Mouse (Mus musculus): ENCODE data around the gene Parl. TPM values are rescaled to one million over a fixed set of nuclear protein-coding genes. Genes with fewer than 3 reads are reported as not detected.
A peak's percentile ranks its signal among the peaks of the same experiment; 100 is the strongest.

Gene Parl
- polyA plus RNA-seq, 1 experiment = 87.9 TPM

GRCm38 (mm10) chr16:20280238-20280637, 21.9 kb downstream of the Parl start:
- Histone ChIP-seq H3K27ac (ENCODE audit: insufficient read depth, low read length) (no peak overlapping the region), H3K27me3 (ENCODE audit: control insufficient read depth, insufficient read depth, low read length, poor library complexity, severe bottlenecking) (no peaks in the 10 kb centered on the region), H3K9ac (ENCODE audit: low read depth, poor library complexity, severe bottlenecking) (no peak overlapping the region), H3K9me3 (replicated peaks; ENCODE audit: control insufficient read depth, insufficient read depth, low read length, poor library complexity, severe bottlenecking) (no peaks in the 10 kb centered on the region), H3K36me3 (ENCODE audit: control insufficient read depth, insufficient read depth, low read length, poor library complexity, severe bottlenecking) (peaks cover 42% of the 10 kb centered on the region), H3K4me1 (ENCODE audit: control insufficient read depth, insufficient read depth, low read length) (no peaks in the 10 kb centered on the region), H3K4me3 (ENCODE audit: low read depth, low read length) (no peak overlapping the region)
- no peak for TF ChIP-seq POLR2A (IDR thresholded peaks at IDR 0.05; ENCODE audit: insufficient read depth, low read length)
- no peak for TF ChIP-seq EP300 (IDR thresholded peaks at IDR 0.05; ENCODE audit: insufficient read depth, low read depth, low read length)
- no peak for TF ChIP-seq CTCF (IDR thresholded peaks at IDR 0.05; ENCODE audit: low read depth, low read length)

- Histone ChIP-seq H3K4me3 (ENCODE audit: low read depth, low read length) (no peak overlapping the region), H3K9me3 (replicated peaks; ENCODE audit: control insufficient read depth, insufficient read depth, low read length, poor library complexity, severe bottlenecking) (no peaks in the 10 kb centered on the region), H3K27ac (ENCODE audit: insufficient read depth, low read length) (no peak overlapping the region), H3K36me3 (ENCODE audit: control insufficient read depth, insufficient read depth, low read length, poor library complexity, severe bottlenecking) (peaks cover 40% of the 10 kb centered on the region), H3K4me1 (ENCODE audit: control insufficient read depth, insufficient read depth, low read length) (no peaks in the 10 kb centered on the region), H3K9ac (ENCODE audit: low read depth, poor library complexity, severe bottlenecking) (no peak overlapping the region), H3K27me3 (ENCODE audit: control insufficient read depth, insufficient read depth, low read length, poor library complexity, severe bottlenecking) (no peaks in the 10 kb centered on the region)
- TF ChIP-seq POLR2A (IDR thresholded peaks at IDR 0.05; ENCODE audit: insufficient read depth, low read length) (no peak), CTCF (IDR thresholded peaks at IDR 0.05; ENCODE audit: low read depth, low read length) (no peak)
Measured at GRCm38 (mm10) chr16:20279395-20279794, 22.8 kb downstream of the Parl start.

GRCm38 (mm10) chr16:20272994-20273393, 29.2 kb downstream of the Parl start:
- H3K4me1 ChIP-seq (ENCODE audit: control insufficient read depth, insufficient read depth, low read length) = no peaks in the 10 kb centered on the region
- no peak overlapping the region for H3K9ac ChIP-seq (ENCODE audit: low read depth, poor library complexity, severe bottlenecking)
- no peak overlapping the region for H3K4me3 ChIP-seq (ENCODE audit: low read depth, low read length)
- no peaks in the 10 kb centered on the region for H3K36me3 ChIP-seq (ENCODE audit: control insufficient read depth, insufficient read depth, low read length, poor library complexity, severe bottlenecking)
- no peaks in the 10 kb centered on the region for H3K27me3 ChIP-seq (ENCODE audit: control insufficient read depth, insufficient read depth, low read length, poor library complexity, severe bottlenecking)
- TF ChIP-seq CTCF (IDR thresholded peaks at IDR 0.05; ENCODE audit: low read depth, low read length) = no peak
- no peak for TF ChIP-seq POLR2A (IDR thresholded peaks at IDR 0.05; ENCODE audit: insufficient read depth, low read length)
- TF ChIP-seq EP300 (IDR thresholded peaks at IDR 0.05; ENCODE audit: insufficient read depth, low read depth, low read length) = no peak
- no peaks in the 10 kb centered on the region for H3K9me3 ChIP-seq (replicated peaks; ENCODE audit: control insufficient read depth, insufficient read depth, low read length, poor library complexity, severe bottlenecking)
- H3K27ac ChIP-seq (ENCODE audit: insufficient read depth, low read length) = no peak overlapping the region

GRCm38 (mm10) chr16:20271339-20271738, 30.8 kb downstream of the Parl start:
- TF ChIP-seq EP300 (IDR thresholded peaks at IDR 0.05; ENCODE audit: insufficient read depth, low read depth, low read length) = no peak
- TF ChIP-seq POLR2A (IDR thresholded peaks at IDR 0.05; ENCODE audit: insufficient read depth, low read length) = no peak
- TF ChIP-seq CTCF (IDR thresholded peaks at IDR 0.05; ENCODE audit: low read depth, low read length) = no peak
- Histone ChIP-seq H3K27ac (ENCODE audit: insufficient read depth, low read length) (no peak overlapping the region), H3K9me3 (replicated peaks; ENCODE audit: control insufficient read depth, insufficient read depth, low read length, poor library complexity, severe bottlenecking) (no peaks in the 10 kb centered on the region), H3K4me1 (ENCODE audit: control insufficient read depth, insufficient read depth, low read length) (no peaks in the 10 kb centered on the region), H3K4me3 (ENCODE audit: low read depth, low read length) (no peak overlapping the region), H3K27me3 (ENCODE audit: control insufficient read depth, insufficient read depth, low read length, poor library complexity, severe bottlenecking) (no peaks in the 10 kb centered on the region), H3K36me3 (ENCODE audit: control insufficient read depth, insufficient read depth, low read length, poor library complexity, severe bottlenecking) (no peaks in the 10 kb centered on the region), H3K9ac (ENCODE audit: low read depth, poor library complexity, severe bottlenecking) (no peak overlapping the region)

- H3K27ac ChIP-seq (ENCODE audit: insufficient read depth, low read length) = no peak overlapping the region
- no peak overlapping the region for H3K4me3 ChIP-seq (ENCODE audit: low read depth, low read length)
- TF ChIP-seq EP300 (IDR thresholded peaks at IDR 0.05; ENCODE audit: insufficient read depth, low read depth, low read length) (no peak), POLR2A (IDR thresholded peaks at IDR 0.05; ENCODE audit: insufficient read depth, low read length) (no peak), CTCF (IDR thresholded peaks at IDR 0.05; ENCODE audit: low read depth, low read length) (no peak)
- H3K9me3 ChIP-seq (replicated peaks; ENCODE audit: control insufficient read depth, insufficient read depth, low read length, poor library complexity, severe bottlenecking) = no peaks in the 10 kb centered on the region
- H3K27me3 ChIP-seq (ENCODE audit: control insufficient read depth, insufficient read depth, low read length, poor library complexity, severe bottlenecking) = no peaks in the 10 kb centered on the region
- no peaks in the 10 kb centered on the region for H3K4me1 ChIP-seq (ENCODE audit: control insufficient read depth, insufficient read depth, low read length)
- H3K9ac ChIP-seq (ENCODE audit: low read depth, poor library complexity, severe bottlenecking) = no peak overlapping the region
- H3K36me3 ChIP-seq (ENCODE audit: control insufficient read depth, insufficient read depth, low read length, poor library complexity, severe bottlenecking) = no peaks in the 10 kb centered on the region
Measured at GRCm38 (mm10) chr16:20265089-20265488, 37.1 kb downstream of the Parl start.

GRCm38 (mm10) chr16:20257926-20258325, 44.3 kb downstream of the Parl start:
- H3K9ac ChIP-seq (ENCODE audit: low read depth, poor library complexity, severe bottlenecking) = no peak overlapping the region
- no peak overlapping the region for H3K27ac ChIP-seq (ENCODE audit: insufficient read depth, low read length)
- no peak overlapping the region for H3K4me3 ChIP-seq (ENCODE audit: low read depth, low read length)
- no peaks in the 10 kb centered on the region for H3K27me3 ChIP-seq (ENCODE audit: control insufficient read depth, insufficient read depth, low read length, poor library complexity, severe bottlenecking)
- H3K9me3 ChIP-seq (replicated peaks; ENCODE audit: control insufficient read depth, insufficient read depth, low read length, poor library complexity, severe bottlenecking) = peaks cover 5% of the 10 kb centered on the region; the same call in 1 of the 2 replicates
- TF ChIP-seq CTCF (IDR thresholded peaks at IDR 0.05; ENCODE audit: low read depth, low read length) = no peak
- 0 out of 2 replicates have a peak, but pooled peaks have one; percentile 20 for TF ChIP-seq EP300 (IDR thresholded peaks at IDR 0.05; ENCODE audit: insufficient read depth, low read depth, low read length)
- no peaks in the 10 kb centered on the region for H3K36me3 ChIP-seq (ENCODE audit: control insufficient read depth, insufficient read depth, low read length, poor library complexity, severe bottlenecking)
- H3K4me1 ChIP-seq (ENCODE audit: control insufficient read depth, insufficient read depth, low read length) = no peaks in the 10 kb centered on the region

All from ES-Bruce4 (cell line).